Mouse (Mus musculus) brain, embryonic 14.5 days (tissue): ENCODE data around the gene Pla2g2e.

Source experiments
- CTCF ChIP-seq: fragments of 200-500 bp; IDR thresholded peaks from 2 replicates; pipeline ENCODE4 v1.5.1; 2012; ENCODE audit warnings: inconsistent platforms, mild to moderate bottlenecking, moderate library complexity, borderline replicate concordance; ENCODE audit not compliant: insufficient read depth, insufficient read length; ENCODE audit errors: extremely low read depth
- POLR2A ChIP-seq: fragments of 200-500 bp; IDR thresholded peaks from 2 replicates; pipeline ENCODE4 v1.6.1; 2012; ENCODE audit warnings: mild to moderate bottlenecking, inconsistent platforms, borderline replicate concordance; ENCODE audit not compliant: poor library complexity, insufficient read depth, insufficient read length, severe bottlenecking; ENCODE audit errors: extremely low read depth

GRCm38 (mm10) chr4:138840726-138841125 is 37.0 kb upstream of the Pla2g2e start:
- TF ChIP-seq CTCF = no peak
- no peak for TF ChIP-seq POLR2A
